Mouse (Mus musculus) midbrain, embryonic 15.5 days (tissue): ENCODE data around the gene Gm49450. TPM values are rescaled to one million over a fixed set of nuclear protein-coding genes. Genes with fewer than 3 reads are reported as not detected.

Source experiments
- ATAC-seq: fragments of 200-750 bp; cut with Nextera tagmentation; replicated peaks from 2 replicates; pipeline ENCODE4 v1.8.0; 2017; ENCODE audit warnings: moderate TSS enrichment
- H3K27ac ChIP-seq: fragments of 300-500 bp; sonication (generic); 2 replicates; pipeline ENCODE4 v1.5.1; 2015; ENCODE audit warnings: mild to moderate bottlenecking, inconsistent platforms
- H3K27me3 ChIP-seq: fragments of 300-500 bp; sonication (generic); replicated peaks from 2 replicates; pipeline ENCODE4 v1.6.1; 2015; ENCODE audit warnings: inconsistent platforms
- H3K36me3 ChIP-seq: fragments of 300-500 bp; sonication (generic); replicated peaks from 2 replicates; pipeline ENCODE4 v1.6.1; 2015; ENCODE audit warnings: inconsistent platforms
- H3K4me1 ChIP-seq: fragments of 300-500 bp; sonication (generic); 2 replicates; pipeline ENCODE4 v1.6.1; 2015; ENCODE audit warnings: inconsistent platforms
- H3K4me2 ChIP-seq: fragments of 300-500 bp; sonication (generic); 2 replicates; pipeline ENCODE4 v1.6.1; 2015; ENCODE audit warnings: inconsistent platforms, mild to moderate bottlenecking, moderate library complexity
- H3K4me3 ChIP-seq: fragments of 300-500 bp; sonication (generic); 2 replicates; pipeline ENCODE4 v1.5.1; 2015; ENCODE audit warnings: mild to moderate bottlenecking, inconsistent platforms
- H3K9ac ChIP-seq: fragments of 300-500 bp; sonication (generic); 2 replicates; pipeline ENCODE4 v1.6.1; 2015; ENCODE audit warnings: mild to moderate bottlenecking, inconsistent platforms
- H3K9me3 ChIP-seq: fragments of 300-500 bp; sonication (generic); 2 replicates; pipeline ENCODE4 v1.6.1; 2016; ENCODE audit warnings: inconsistent platforms
- WGBS: fragments of 180-500 bp; shearing (Covaris S2); methylation state at CpG from one replicate; pipeline ENCODE4 v1.1.7; 2015; ENCODE audit warnings: mixed read lengths; 5-methylcytosine and 5-hydroxymethylcytosine counted together
- polyA plus RNA-seq: library from polyadenylated mRNA; unstranded; fragments of >200 nt; fragmentation: Nextera tagmentation; extraction: Ambion mirVana; gene quantifications from 2 replicates; pipeline ENCODE4 v1.2.1, GENCODE M21; 2015

The Gm49450 gene
- polyA plus RNA-seq, 1 experiment from 2014 or later, result not detected

DNA sequence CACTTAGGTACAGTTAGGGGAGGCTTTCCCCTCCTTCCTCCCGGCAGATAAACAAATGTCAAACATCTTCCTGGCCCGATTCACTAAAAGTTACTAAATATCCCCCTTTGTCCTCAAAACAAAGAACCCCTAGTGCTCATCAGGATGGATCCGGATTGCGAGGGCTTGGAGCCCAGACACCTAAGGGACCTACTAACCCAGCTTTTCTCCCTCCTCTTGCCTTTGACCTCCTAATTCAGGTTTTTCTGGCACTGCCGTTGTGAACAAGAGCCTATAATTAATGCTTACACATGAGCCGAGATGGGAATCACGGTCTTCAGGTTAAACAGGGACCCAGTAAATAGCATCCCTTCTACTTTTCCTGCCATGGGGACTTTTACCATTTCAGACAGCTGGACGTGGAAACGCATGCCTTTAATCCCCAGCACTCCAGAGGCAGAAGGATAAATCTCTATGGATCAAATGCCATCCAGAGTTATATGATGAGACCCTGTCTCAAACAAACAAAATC is 38.2 kb upstream of the Gm49450 start:
- peak overlapping the region; percentile 59 for H3K9ac ChIP-seq
- H3K27ac ChIP-seq, result peak overlapping the region; percentile 96
- H3K36me3 ChIP-seq, result no peaks in the 10 kb centered on the region
- H3K9me3 ChIP-seq, result no peaks in the 10 kb centered on the region
- WGBS, result 3% methylated on average over 9 of the region's 9 CpGs
- no peak for ATAC-seq
- H3K4me1 ChIP-seq, result peaks cover 72% of the 10 kb centered on the region
- peak overlapping the region; percentile 72 for H3K4me2 ChIP-seq
- H3K27me3 ChIP-seq, result no peaks in the 10 kb centered on the region
- H3K4me3 ChIP-seq, result peak overlapping the region; percentile 37

DNA sequence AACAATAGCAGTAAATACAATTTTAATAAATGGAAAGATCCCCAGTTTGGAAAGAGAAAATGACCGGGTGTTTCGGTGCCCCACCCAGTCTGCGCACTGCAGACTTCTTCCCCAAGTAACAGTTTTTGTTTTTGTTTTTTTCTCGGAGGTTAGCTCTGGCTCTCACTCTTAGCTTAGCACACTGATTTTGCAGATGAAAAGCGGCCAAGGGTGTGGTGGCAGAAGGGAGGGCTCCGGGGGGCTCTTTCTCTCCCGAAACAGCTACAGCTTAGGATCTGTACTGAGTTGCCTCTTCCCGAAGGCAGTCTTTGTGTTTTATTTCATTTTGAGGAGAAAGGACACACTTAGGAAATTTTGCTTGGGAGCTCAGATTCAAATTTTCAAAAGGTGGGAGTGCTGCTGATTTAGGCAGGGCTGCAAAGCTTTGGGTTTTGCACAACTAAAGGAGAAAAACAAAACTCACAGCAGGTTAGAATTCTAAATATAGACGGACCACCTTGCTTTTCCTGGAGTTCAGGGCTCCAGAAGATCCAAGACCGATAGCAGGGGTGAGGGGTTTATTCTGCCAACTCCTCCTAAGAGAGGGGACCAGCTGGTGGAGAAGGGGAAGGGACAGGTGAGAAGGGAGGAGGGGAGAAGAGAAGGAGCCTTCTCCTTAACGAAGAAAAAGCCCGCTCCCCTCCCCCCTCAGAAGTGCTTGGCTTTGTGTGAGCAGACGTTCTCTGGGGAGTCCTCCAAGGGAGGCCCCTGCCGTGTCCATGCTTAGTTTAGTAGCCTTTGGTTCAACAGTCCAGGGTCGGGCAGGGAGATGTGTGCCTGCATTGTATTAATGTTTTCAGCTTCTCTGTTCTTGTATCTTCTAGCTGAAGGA is 37.6 kb upstream of the Gm49450 start:
- WGBS, result 5% methylated on average over 15 of the region's 15 CpGs
- H3K9ac ChIP-seq, result peak overlapping the region; percentile 59

DNA sequence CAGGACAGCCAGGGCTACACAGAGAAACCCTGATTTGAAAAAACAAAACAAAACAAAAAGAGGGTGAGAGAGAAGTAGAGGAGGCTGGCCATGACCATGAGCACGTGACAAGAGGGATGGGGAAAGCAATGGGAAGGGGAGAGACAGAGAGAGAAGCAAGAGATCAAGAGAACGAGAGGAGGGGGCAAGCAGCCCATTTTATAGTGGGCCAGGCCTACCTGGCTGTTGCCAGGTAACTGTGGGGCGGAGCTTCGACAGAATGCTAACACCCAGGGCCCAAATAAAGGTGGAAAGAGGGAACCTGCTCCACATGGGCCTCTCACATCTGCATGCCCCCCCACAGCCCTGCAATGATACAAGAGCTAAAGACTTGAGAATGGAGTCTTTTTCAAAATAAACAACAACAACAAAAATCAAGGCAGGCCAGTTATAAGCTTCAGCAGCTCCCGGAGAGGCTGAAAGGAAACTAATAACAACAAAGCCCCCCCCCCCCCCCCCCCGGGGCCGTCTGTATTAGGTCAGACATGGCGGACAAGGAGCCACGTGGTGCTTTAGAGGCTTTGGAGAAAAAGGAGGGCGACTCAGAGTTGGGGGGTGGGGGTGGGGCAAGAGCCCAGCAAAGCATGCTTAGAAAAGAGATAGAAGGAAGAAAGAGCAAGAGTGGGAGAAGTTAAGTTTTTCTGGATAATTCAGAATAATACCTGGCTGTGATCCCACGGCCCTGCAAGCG is 36.5 kb upstream of the Gm49450 start:
- Histone ChIP-seq H3K27ac (peak overlapping the region; percentile 96), H3K9me3 (no peaks in the 10 kb centered on the region), H3K9ac (peak overlapping the region; percentile 59; the same call in 1 of the 2 replicates), H3K4me2 (peak overlapping the region; percentile 72), H3K27me3 (no peaks in the 10 kb centered on the region), H3K36me3 (no peaks in the 10 kb centered on the region), H3K4me1 (peaks cover 74% of the 10 kb centered on the region), H3K4me3 (peak overlapping the region; percentile 37; the same call in 1 of the 2 replicates)
- ATAC-seq, result no peak
- WGBS, result 26% methylated on average over 9 of the region's 12 CpGs

More for the DNA sequence above, 37.6 kb upstream of the Gm49450 start:
- no peak for ATAC-seq
- Histone ChIP-seq H3K4me3 (peak overlapping the region; percentile 37), H3K4me1 (peaks cover 76% of the 10 kb centered on the region), H3K36me3 (no peaks in the 10 kb centered on the region), H3K9me3 (no peaks in the 10 kb centered on the region), H3K27me3 (no peaks in the 10 kb centered on the region), H3K4me2 (peak overlapping the region; percentile 72), H3K27ac (peak overlapping the region; percentile 96)

DNA sequence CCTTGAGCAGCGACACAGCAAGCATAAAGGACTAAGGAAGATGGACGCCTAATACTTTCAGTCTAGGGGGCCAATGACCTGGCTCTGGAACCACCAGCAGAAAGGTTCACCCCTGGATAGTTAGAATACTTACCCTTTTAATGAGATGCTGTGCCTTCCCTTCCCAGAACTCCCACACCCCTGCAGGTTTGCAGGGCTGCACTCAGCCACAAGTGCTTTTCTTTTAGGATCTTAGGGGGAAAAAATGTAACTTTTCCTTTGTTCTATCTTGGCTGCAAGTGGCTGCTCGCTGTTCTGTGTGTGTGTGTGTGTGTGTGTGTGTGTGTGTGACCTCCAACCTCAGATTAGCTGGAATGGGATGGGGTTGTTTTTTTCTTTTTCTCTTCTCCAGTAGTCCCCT is 35.4 kb upstream of the Gm49450 start:
- Histone ChIP-seq H3K36me3 (no peaks in the 10 kb centered on the region), H3K9ac (peak overlapping the region; percentile 69; the same call in 1 of the 2 replicates), H3K27ac (peak overlapping the region; percentile 96), H3K27me3 (no peaks in the 10 kb centered on the region), H3K4me3 (no peak overlapping the region), H3K9me3 (no peaks in the 10 kb centered on the region), H3K4me2 (peak overlapping the region; percentile 72), H3K4me1 (peaks cover 68% of the 10 kb centered on the region)
- no peak for ATAC-seq
- 34% methylated on average over 3 of the region's 3 CpGs for WGBS

DNA sequence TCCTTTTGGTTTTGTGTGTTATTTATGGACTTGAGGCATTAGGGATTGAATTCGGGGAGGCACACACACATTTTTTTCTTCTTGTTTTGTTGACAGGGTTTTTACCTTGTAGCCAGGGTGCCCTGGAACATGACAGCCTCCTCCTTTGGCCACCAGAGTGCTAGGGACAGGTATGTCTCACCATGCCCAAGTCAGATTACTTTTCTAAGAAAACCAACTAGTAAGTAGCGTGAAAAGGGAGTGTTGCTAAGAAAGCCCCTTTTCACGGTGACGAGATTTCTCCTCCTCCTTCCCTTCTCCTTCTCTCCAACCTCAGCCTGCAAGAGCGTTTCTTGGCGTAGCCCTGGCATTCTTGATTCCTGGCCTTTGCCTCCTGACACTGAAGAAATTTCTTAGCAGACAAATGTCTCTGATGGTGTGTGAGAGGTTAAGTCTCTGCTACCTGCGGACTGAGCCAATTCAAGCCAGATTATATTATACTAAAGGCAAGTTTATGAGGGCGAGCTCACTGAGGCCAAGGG is 34.4 kb upstream of the Gm49450 start:
- peaks cover 73% of the 10 kb centered on the region for H3K4me1 ChIP-seq
- peak overlapping the region; percentile 96 for H3K27ac ChIP-seq
- H3K27me3 ChIP-seq, result no peaks in the 10 kb centered on the region
- H3K4me2 ChIP-seq, result peak overlapping the region; percentile 72
- H3K9me3 ChIP-seq, result no peaks in the 10 kb centered on the region
- H3K4me3 ChIP-seq, result peak overlapping the region; percentile 49
- no peaks in the 10 kb centered on the region for H3K36me3 ChIP-seq
- peak overlapping the region; percentile 69 for H3K9ac ChIP-seq
- ATAC-seq, result no peak
- WGBS, result 11% methylated on average over 8 of the region's 8 CpGs

DNA sequence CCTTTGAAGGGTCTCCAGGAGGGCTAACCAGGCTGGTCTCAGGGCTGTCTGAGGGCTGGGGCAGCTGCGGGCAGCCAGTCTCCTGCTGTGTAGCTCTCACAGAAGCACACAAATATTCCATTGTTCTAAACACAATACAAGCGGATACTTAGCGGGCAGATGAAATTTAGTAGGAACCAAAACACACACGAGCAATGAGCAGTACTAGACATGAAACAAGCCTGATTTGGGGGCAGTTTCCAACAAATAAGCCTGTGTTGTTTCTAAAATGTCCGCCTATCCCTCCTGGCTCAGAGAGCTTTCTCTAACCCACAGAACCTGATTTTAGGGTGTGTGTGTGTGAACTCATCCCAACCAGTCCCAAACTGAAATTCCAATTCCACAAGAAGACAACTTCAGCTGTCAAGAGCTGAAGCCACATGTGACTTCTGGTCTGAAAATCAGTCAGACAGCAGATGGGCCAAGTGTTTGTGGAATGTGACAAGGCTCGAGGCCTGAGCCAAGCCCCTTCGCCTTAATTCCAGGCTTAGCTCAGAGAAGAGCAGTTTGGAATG is 33.8 kb upstream of the Gm49450 start:
- no peak for ATAC-seq
- H3K9ac ChIP-seq, result peak overlapping the region; percentile 69
- no peaks in the 10 kb centered on the region for H3K27me3 ChIP-seq
- H3K36me3 ChIP-seq, result no peaks in the 10 kb centered on the region
- peak overlapping the region; percentile 72 for H3K4me2 ChIP-seq
- 4% methylated on average over 7 of the region's 7 CpGs for WGBS
- H3K27ac ChIP-seq, result peak overlapping the region; percentile 96
- no peaks in the 10 kb centered on the region for H3K9me3 ChIP-seq
- peak overlapping the region; percentile 49 for H3K4me3 ChIP-seq
- H3K4me1 ChIP-seq, result peaks cover 72% of the 10 kb centered on the region

DNA sequence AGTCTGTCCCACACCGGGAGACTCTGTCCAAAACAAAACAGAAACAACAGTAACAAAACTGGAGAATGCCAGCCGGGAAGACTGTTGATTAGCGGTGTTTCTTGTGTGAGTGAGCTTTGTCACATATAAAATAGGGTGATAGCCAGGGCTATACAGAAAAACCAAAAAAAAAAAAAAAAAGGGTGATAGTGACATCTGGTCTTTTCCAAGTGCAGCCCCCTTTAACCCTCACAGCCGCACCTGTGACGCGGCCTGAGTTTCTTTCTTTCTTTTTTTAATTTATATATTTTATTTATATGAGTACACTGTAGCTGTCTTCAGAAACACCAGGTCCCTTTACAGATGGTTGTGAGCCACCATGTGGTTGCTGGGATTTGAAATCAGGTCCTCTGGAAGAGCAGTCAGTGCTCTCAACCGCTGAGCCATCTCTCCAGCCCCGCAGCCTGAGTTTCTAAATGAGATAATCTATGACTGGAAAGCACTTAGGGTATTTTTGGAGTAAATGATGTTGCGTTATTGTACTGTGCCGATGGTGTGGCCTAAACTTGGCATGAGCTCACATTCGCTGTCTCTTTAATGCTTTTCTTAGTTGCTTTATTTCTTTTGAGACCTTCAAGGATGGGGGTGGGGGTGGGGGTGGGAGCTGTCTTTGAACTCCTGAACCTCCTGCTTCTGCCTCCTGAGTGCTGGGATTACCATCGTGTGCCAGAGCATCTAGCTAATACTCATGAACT is 32.8 kb upstream of the Gm49450 start:
- Histone ChIP-seq H3K36me3 (no peaks in the 10 kb centered on the region), H3K4me1 (peaks cover 70% of the 10 kb centered on the region), H3K4me2 (peak overlapping the region; percentile 72), H3K9me3 (no peaks in the 10 kb centered on the region), H3K27me3 (no peaks in the 10 kb centered on the region), H3K27ac (peak overlapping the region; percentile 96), H3K4me3 (peak overlapping the region; percentile 49), H3K9ac (peak overlapping the region; percentile 69)
- no peak for ATAC-seq
- 5% methylated on average over 12 of the region's 12 CpGs for WGBS

DNA sequence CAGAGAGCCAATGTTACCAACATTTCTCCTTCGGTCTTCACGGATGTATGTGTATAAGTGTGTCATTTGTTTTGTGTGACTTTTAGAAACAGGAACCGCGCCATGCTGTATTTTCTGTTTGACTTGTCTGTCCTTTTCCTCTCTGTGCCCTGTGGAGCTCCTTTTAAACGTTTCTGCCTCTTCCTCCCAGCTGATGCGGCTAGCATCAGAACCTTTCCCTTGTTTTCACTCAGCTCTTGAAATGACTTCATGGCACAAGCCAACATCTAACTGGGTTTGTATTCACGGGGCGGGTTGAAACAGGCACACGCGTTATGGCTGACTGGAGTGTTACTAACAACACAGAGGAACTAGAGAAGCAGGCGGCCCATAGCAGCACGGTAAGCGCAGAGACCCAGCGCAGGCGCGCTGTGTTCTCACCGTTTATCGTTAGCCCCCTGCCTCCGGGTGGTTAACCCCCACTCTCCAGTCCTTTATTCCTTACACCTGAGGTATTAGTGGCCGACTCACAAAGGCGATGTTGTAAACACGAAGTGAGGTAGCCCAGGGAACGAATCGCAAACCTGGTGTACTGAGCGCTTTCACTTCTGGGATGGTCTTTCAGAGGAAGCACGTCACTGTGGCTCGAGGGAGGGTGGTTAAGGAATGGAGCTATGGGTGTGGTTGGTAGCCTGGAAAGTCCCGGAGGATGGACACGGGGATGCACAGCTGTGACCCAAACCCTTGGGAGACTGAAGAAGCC is 32.1 kb upstream of the Gm49450 start:
- peak overlapping the region; percentile 72 for H3K4me2 ChIP-seq
- H3K4me1 ChIP-seq, result peaks cover 62% of the 10 kb centered on the region
- peak overlapping the region; percentile 49 for H3K4me3 ChIP-seq
- H3K27me3 ChIP-seq, result no peaks in the 10 kb centered on the region
- H3K9me3 ChIP-seq, result no peaks in the 10 kb centered on the region
- H3K36me3 ChIP-seq, result no peaks in the 10 kb centered on the region
- ATAC-seq, result peak; percentile 68
- H3K9ac ChIP-seq, result peak overlapping the region; percentile 69
- 1% methylated on average over 29 of the region's 29 CpGs for WGBS
- peak overlapping the region; percentile 96 for H3K27ac ChIP-seq

DNA sequence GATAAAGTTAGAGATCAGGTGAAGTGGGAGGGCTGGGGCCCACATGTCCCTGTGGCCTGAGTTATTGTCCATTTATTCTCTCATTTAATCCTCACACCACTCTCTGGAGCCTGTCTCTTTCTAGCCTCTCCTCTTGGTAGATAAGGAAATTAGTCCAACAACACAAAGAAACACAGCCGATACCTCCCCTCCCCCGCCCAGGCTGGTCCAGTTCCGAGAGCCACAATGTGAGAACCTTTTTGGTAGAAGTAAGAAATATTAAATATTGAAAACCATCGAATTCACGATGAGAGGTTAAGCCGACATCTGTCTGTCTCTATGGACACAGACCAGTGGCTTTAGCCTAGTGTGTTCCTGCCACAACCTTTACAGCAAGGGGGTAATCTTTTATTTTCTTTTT is 31.3 kb upstream of the Gm49450 start:
- Histone ChIP-seq H3K36me3 (no peaks in the 10 kb centered on the region), H3K27me3 (no peaks in the 10 kb centered on the region), H3K4me2 (peak overlapping the region; percentile 72), H3K27ac (peak overlapping the region; percentile 96), H3K9ac (peak overlapping the region; percentile 69), H3K4me1 (peaks cover 62% of the 10 kb centered on the region), H3K4me3 (peak overlapping the region; percentile 49), H3K9me3 (no peaks in the 10 kb centered on the region)
- no peak for ATAC-seq
- 4% methylated on average over 6 of the region's 6 CpGs for WGBS

DNA sequence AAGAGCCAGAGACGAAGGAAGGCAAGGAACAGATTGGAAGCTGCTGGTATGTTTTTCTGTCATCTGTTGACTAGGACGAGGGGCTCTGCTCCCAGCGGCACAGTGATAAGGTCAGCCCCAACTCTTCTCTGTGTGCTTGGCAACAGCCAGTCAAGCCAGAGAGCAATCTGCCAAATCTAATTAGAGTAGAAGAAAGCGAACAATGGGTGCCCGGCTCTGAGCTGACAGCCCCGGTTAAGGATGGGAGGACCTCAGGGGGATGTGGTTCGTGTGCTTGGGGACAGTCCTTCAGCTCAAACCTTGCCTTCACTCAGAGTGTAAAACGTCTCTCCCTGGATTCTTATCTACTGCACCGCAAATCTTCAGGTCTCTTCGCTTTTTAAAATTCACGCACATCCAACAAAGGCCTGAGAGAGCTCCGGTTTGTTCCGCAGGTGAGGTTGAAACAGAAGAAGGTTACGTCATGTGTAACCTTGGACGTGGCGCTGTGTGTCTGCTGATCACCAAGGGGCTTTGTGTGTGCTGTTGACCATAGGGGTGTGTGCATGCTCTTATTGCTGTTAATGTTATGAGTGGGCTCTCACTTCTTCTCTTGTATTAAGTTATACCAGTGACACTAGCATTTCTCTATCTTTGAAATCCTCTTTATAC is 30.2 kb upstream of the Gm49450 start:
- peak; percentile 58 for ATAC-seq
- Histone ChIP-seq H3K4me2 (peak overlapping the region; percentile 72), H3K4me3 (peak overlapping the region; percentile 49), H3K9ac (peak overlapping the region; percentile 69), H3K4me1 (peaks cover 57% of the 10 kb centered on the region), H3K27ac (peak overlapping the region; percentile 96), H3K36me3 (no peaks in the 10 kb centered on the region), H3K27me3 (no peaks in the 10 kb centered on the region), H3K9me3 (no peaks in the 10 kb centered on the region)
- WGBS, result 3% methylated on average over 16 of the region's 16 CpGs
